Mouse (Mus musculus): ENCODE data around the gene Gm21987. TPM values are rescaled to one million over a fixed set of nuclear protein-coding genes. Genes with fewer than 3 reads are reported as not detected.

Gene Gm21987
- polyA plus RNA-seq, 1 experiment from 2014 or later = 0.55 TPM

DNA sequence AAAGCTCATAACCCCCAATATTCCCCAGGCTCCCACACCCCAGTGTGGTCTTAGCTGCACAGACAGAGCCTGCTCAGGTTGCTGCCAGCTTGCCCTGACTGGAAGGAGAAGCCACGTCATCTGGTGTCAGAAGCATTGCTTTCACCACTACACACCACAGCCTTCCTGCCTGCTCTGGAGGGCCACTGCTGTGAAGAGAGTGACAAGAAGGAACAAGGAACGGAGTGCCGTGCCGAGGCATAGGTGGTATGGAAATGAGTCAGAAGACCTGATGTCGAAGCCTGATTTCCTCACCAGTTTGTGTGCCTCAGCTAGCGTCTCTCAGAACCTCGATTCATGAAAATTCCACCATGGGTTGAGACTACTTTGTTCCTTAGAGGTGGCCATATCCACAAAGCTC, 56.8 kb downstream of the Gm21987 start:
- H3K27me3 ChIP-seq (ENCODE audit: control insufficient read depth, insufficient read depth, low read depth, low read length) = no peaks in the 10 kb centered on the region
- H3K4me2 ChIP-seq (ENCODE audit: low read depth, low read length) = no peak overlapping the region
- H3K4me3 ChIP-seq (ENCODE audit: low read length) = no peak overlapping the region
- no peaks in the 10 kb centered on the region for H3K36me3 ChIP-seq (ENCODE audit: control insufficient read depth, insufficient read depth, low read length)
- ATAC-seq (ENCODE audit: low read depth) = no peak
- 85% methylated on average over 7 of the region's 7 CpGs for WGBS
- H3K9ac ChIP-seq (ENCODE audit: low read length) = no peak overlapping the region
- H3K4me1 ChIP-seq (replicated peaks; ENCODE audit: control insufficient read depth, insufficient read depth, low read length) = peaks cover 5% of the 10 kb centered on the region
- H3K9me3 ChIP-seq (ENCODE audit: control insufficient read depth, low read length) = no peaks in the 10 kb centered on the region
- H3K27ac ChIP-seq (ENCODE audit: low read length) = no peak overlapping the region

- no peak for ATAC-seq (ENCODE audit: low read depth)
- no peaks in the 10 kb centered on the region for H3K27me3 ChIP-seq (ENCODE audit: control insufficient read depth, insufficient read depth, low read depth, low read length)
- no peak overlapping the region for H3K4me3 ChIP-seq (ENCODE audit: low read length)
- no peak overlapping the region for H3K9ac ChIP-seq (ENCODE audit: low read length)
- no peaks in the 10 kb centered on the region for H3K9me3 ChIP-seq (ENCODE audit: control insufficient read depth, low read length)
- no peaks in the 10 kb centered on the region for H3K4me1 ChIP-seq (replicated peaks; ENCODE audit: control insufficient read depth, insufficient read depth, low read length)
- H3K4me2 ChIP-seq (ENCODE audit: low read depth, low read length) = no peak overlapping the region
- WGBS = 60% methylated on average over 5 of the region's 5 CpGs
- no peaks in the 10 kb centered on the region for H3K36me3 ChIP-seq (ENCODE audit: control insufficient read depth, insufficient read depth, low read length)
- no peak overlapping the region for H3K27ac ChIP-seq (ENCODE audit: low read length)
These were observed 59.5 kb downstream of the Gm21987 start for GRCm38 (mm10) chr16:38406293-38406692.

DNA sequence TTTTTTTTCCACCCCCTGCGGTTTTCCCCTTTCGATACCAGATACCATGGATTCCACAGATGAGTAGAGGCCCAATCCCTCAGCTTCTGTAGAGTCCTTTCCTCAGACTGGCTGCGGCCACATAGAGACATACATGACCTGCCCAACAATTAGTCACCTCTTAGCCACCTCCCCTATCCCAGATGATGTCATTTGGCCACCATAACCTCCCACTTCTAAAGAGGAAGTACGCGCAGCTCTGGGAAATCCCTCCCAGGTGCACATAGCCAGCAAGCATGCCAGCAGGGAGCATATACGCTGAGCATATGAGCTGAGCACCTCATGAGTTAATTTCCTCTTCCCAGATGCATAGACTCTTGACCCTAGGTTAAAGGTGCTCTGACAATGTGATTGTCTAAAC, 59.9 kb downstream of the Gm21987 start:
- no peak overlapping the region for H3K9ac ChIP-seq (ENCODE audit: low read length)
- no peaks in the 10 kb centered on the region for H3K9me3 ChIP-seq (ENCODE audit: control insufficient read depth, low read length)
- no peak overlapping the region for H3K4me3 ChIP-seq (ENCODE audit: low read length)
- no peak for ATAC-seq (ENCODE audit: low read depth)
- H3K36me3 ChIP-seq (ENCODE audit: control insufficient read depth, insufficient read depth, low read length) = no peaks in the 10 kb centered on the region
- WGBS = 65% methylated on average over 6 of the region's 6 CpGs
- no peaks in the 10 kb centered on the region for H3K27me3 ChIP-seq (ENCODE audit: control insufficient read depth, insufficient read depth, low read depth, low read length)
- no peaks in the 10 kb centered on the region for H3K4me1 ChIP-seq (replicated peaks; ENCODE audit: control insufficient read depth, insufficient read depth, low read length)
- no peak overlapping the region for H3K27ac ChIP-seq (ENCODE audit: low read length)
- no peak overlapping the region for H3K4me2 ChIP-seq (ENCODE audit: low read depth, low read length)

GRCm38 (mm10) chr16:38407584-38407983, 60.7 kb downstream of the Gm21987 start:
- no peaks in the 10 kb centered on the region for H3K4me1 ChIP-seq (replicated peaks; ENCODE audit: control insufficient read depth, insufficient read depth, low read length)
- H3K9ac ChIP-seq (ENCODE audit: low read length) = no peak overlapping the region
- no peaks in the 10 kb centered on the region for H3K27me3 ChIP-seq (ENCODE audit: control insufficient read depth, insufficient read depth, low read depth, low read length)
- no peaks in the 10 kb centered on the region for H3K36me3 ChIP-seq (ENCODE audit: control insufficient read depth, insufficient read depth, low read length)
- no peak overlapping the region for H3K27ac ChIP-seq (ENCODE audit: low read length)
- H3K9me3 ChIP-seq (ENCODE audit: control insufficient read depth, low read length) = no peaks in the 10 kb centered on the region
- no peak overlapping the region for H3K4me3 ChIP-seq (ENCODE audit: low read length)
- WGBS = 36% methylated on average over 5 of the region's 5 CpGs
- no peak overlapping the region for H3K4me2 ChIP-seq (ENCODE audit: low read depth, low read length)
- no peak for ATAC-seq (ENCODE audit: low read depth)

DNA sequence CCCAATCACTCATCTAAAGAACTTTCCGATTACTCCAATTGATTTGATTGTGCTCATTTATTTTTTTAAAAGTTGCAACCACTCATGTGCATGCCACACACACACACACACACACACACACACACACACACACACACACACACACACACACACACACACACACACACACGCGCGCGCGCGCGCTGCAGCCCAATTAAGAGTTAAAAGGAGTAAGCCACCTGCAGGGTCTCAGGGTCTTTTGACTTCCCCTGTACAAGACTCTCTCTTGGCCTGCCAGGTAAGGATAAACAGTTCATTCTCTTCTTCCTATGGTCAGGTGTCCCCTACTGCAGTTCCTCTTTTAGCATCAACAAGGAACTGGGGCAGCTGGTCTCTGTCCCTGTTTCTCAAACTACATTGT, 61.6 kb downstream of the Gm21987 start:
- ATAC-seq (ENCODE audit: low read depth) = no peak
- 93% methylated on average over 7 of the region's 8 CpGs for WGBS
- H3K4me1 ChIP-seq (replicated peaks; ENCODE audit: control insufficient read depth, insufficient read depth, low read length) = no peaks in the 10 kb centered on the region
- no peaks in the 10 kb centered on the region for H3K36me3 ChIP-seq (ENCODE audit: control insufficient read depth, insufficient read depth, low read length)
- H3K9me3 ChIP-seq (ENCODE audit: control insufficient read depth, low read length) = no peaks in the 10 kb centered on the region
- H3K27me3 ChIP-seq (ENCODE audit: control insufficient read depth, insufficient read depth, low read depth, low read length) = no peaks in the 10 kb centered on the region
- H3K4me2 ChIP-seq (ENCODE audit: low read depth, low read length) = no peak overlapping the region
- no peak overlapping the region for H3K27ac ChIP-seq (ENCODE audit: low read length)
- no peak overlapping the region for H3K9ac ChIP-seq (ENCODE audit: low read length)
- no peak overlapping the region for H3K4me3 ChIP-seq (ENCODE audit: low read length)

Other genes with a start within 250 kb of the Gm21987 start
- gene Nr1i2, start 52.2 kb upstream of the Gm21987 start, polyA plus RNA-seq (2015; fragmentation: Nextera tagmentation; extraction: Ambion mirVana) = 0.19 TPM in 1 of 2 replicates, not detected in the other
- 1.9 and 2.6 TPM in 2 replicates for gene Maats1, start 4.9 kb upstream of the Gm21987 start, polyA plus RNA-seq (2015; fragmentation: Nextera tagmentation; extraction: Ambion mirVana)
- gene Cox17, start within 50 bp of the Gm21987 start, polyA plus RNA-seq (2015; fragmentation: Nextera tagmentation; extraction: Ambion mirVana) = 142 and 143 TPM in 2 replicates
- gene Popdc2, start 15.2 kb downstream of the Gm21987 start, polyA plus RNA-seq (2015; fragmentation: Nextera tagmentation; extraction: Ambion mirVana) = 8.9 and 9.1 TPM in 2 replicates
- gene Pla1a, start 86.1 kb downstream of the Gm21987 start, polyA plus RNA-seq (2015; fragmentation: Nextera tagmentation; extraction: Ambion mirVana) = 0.31 and 1.3 TPM in 2 replicates
- gene Adprh, start 105.7 kb downstream of the Gm21987 start, polyA plus RNA-seq (2015; fragmentation: Nextera tagmentation; extraction: Ambion mirVana) = 77.2 and 78.2 TPM in 2 replicates
- gene Cd80, start 108.5 kb downstream of the Gm21987 start, polyA plus RNA-seq (2015; fragmentation: Nextera tagmentation; extraction: Ambion mirVana) = 0.21 and 0.25 TPM in 2 replicates
- gene Timmdc1, start 175.6 kb downstream of the Gm21987 start, polyA plus RNA-seq (2015; fragmentation: Nextera tagmentation; extraction: Ambion mirVana) = 26.8 and 27.7 TPM in 2 replicates
- gene Poglut1, start 203.2 kb downstream of the Gm21987 start, polyA plus RNA-seq (2015; fragmentation: Nextera tagmentation; extraction: Ambion mirVana) = 44.5 and 50.4 TPM in 2 replicates
- gene Tmem39a, start 211.7 kb downstream of the Gm21987 start, polyA plus RNA-seq (2015; fragmentation: Nextera tagmentation; extraction: Ambion mirVana) = 123 and 130 TPM in 2 replicates

Data from lung, embryonic 16.5 days (tissue).